Mouse (Mus musculus) liver, embryonic 14.5 days (tissue): ENCODE data around the gene Tmem38b. TPM values are rescaled to one million over a fixed set of nuclear protein-coding genes. Genes with fewer than 3 reads are reported as not detected.

ENCODE experiments used
- ATAC-seq: fragments of 200-750 bp; cut with Nextera tagmentation; 2 replicates; pipeline ENCODE4 v1.8.0; 2017; ENCODE audit warnings: moderate number of reproducible peaks, mild to moderate bottlenecking, moderate library complexity; ENCODE audit not compliant: insufficient read depth
- DNase-seq, 3 experiments: peaks; one replicate each; pipeline ENCODE4 v3.0.0-alpha.2; 2012 to 2013; ENCODE audit warnings: low read depth in 3 of 3, low spot score in 3 of 3
- H3K27ac ChIP-seq: fragments of 300-500 bp; sonication (generic); 2 replicates; pipeline ENCODE4 v1.5.1; 2014; ENCODE audit warnings: moderate library complexity, mild to moderate bottlenecking, control low read depth, inconsistent platforms
- H3K27me3 ChIP-seq: fragments of 300-500 bp; sonication (generic); 2 replicates; pipeline ENCODE4 v1.6.1; 2014; ENCODE audit warnings: mild to moderate bottlenecking, low read length, moderate library complexity; ENCODE audit not compliant: control insufficient read depth, insufficient read depth
- H3K36me3 ChIP-seq: fragments of 300-500 bp; sonication (generic); replicated peaks from 2 replicates; pipeline ENCODE4 v1.6.1; 2014; ENCODE audit warnings: low read depth; ENCODE audit not compliant: control insufficient read depth, insufficient read depth
- H3K4me1 ChIP-seq, 2 experiments: fragments of 200-500 bp in 1 of 2; fragments of 300-500 bp in 1 of 2; sonication (generic) in 1 of 2; replicated peaks; 2 replicates each; pipeline ENCODE4 v1.6.1; 2012 to 2014; ENCODE audit warnings: antibody characterized with exemption in 1 of 2, inconsistent platforms in 1 of 2, low read length in 1 of 2; ENCODE audit not compliant: control insufficient read depth in 2 of 2, insufficient read depth in 2 of 2
- H3K4me2 ChIP-seq: fragments of 300-500 bp; sonication (generic); 2 replicates; pipeline ENCODE4 v1.6.1; 2014; ENCODE audit warnings: low read depth, mild to moderate bottlenecking, control low read depth, moderate library complexity
- H3K4me3 ChIP-seq, 2 experiments: fragments of 200-500 bp in 1 of 2; fragments of 300-500 bp in 1 of 2; sonication (generic) in 1 of 2; 2 replicates each; pipeline ENCODE4 v1.5.1; 2012 to 2014; ENCODE audit warnings: low read depth in 2 of 2, low read length in 2 of 2, mild to moderate bottlenecking in 2 of 2, control low read depth in 1 of 2, inconsistent platforms in 1 of 2, moderate library complexity in 1 of 2; ENCODE audit not compliant: insufficient read depth in 1 of 2
- H3K9ac ChIP-seq: fragments of 300-500 bp; sonication (generic); replicated peaks from 2 replicates; pipeline ENCODE4 v1.6.1; 2014; ENCODE audit warnings: mild to moderate bottlenecking, control low read depth, moderate library complexity
- H3K9me3 ChIP-seq: fragments of 300-500 bp; sonication (generic); 2 replicates; pipeline ENCODE4 v1.6.1; 2016; ENCODE audit warnings: low read length, mixed read lengths; ENCODE audit not compliant: control insufficient read depth
- CTCF ChIP-seq: IDR thresholded peaks from 2 replicates; pipeline ENCODE4 v1.5.1; 2016; ENCODE audit warnings: antibody characterized with exemption, low read depth, control low read depth
- EP300 ChIP-seq: IDR thresholded peaks from 2 replicates; pipeline ENCODE4 v1.6.1; 2016; ENCODE audit warnings: antibody characterized with exemption, low read depth
- WGBS: fragments of 180-500 bp; shearing (Covaris S2); extraction: QIAGEN DNeasy Blood & Tissue Kit; methylation state at CpG from one replicate; pipeline ENCODE4 v1.1.7; 2014; ENCODE audit not compliant: insufficient replicate concordance; 5-methylcytosine and 5-hydroxymethylcytosine counted together
- polyA plus RNA-seq, 2 experiments: library from polyadenylated mRNA; depleted of rRNA in 1 of 2; stranded (reverse) in 1 of 2; unstranded in 1 of 2; fragments of >200 nt; fragmentation: Nextera tagmentation in 1 of 2; extraction: Ambion mirVana in 1 of 2; gene quantifications; 2 replicates each; pipeline versions ENCODE4 v1.2.1 to v1.2.3; 2012 to 2014

The Tmem38b gene
- polyA plus RNA-seq, 2 experiments = 2.1 to 3.8 TPM

GRCm38 (mm10) chr4:53896150-53896833 lies 70.4 kb downstream of the Tmem38b start:
- no peaks in the 10 kb centered on the region for H3K9me3 ChIP-seq
- H3K27me3 ChIP-seq = no peaks in the 10 kb centered on the region
- no peak for ATAC-seq
- TF ChIP-seq CTCF (no peak), EP300 (no peak)
- H3K27ac ChIP-seq = no peak overlapping the region
- H3K4me1 ChIP-seq = no peaks in the 10 kb centered on the region
- no peak overlapping the region for H3K4me2 ChIP-seq
- DNase-seq = no peak
- H3K36me3 ChIP-seq = no peaks in the 10 kb centered on the region
- H3K4me3 ChIP-seq = no peak overlapping the region
- H3K9ac ChIP-seq = no peak overlapping the region
- 52% methylated on average over 7 of the region's 7 CpGs for WGBS

GRCm38 (mm10) chr4:53900386-53900971 lies 74.6 kb downstream of the Tmem38b start:
- TF ChIP-seq CTCF = no peak
- no peak for TF ChIP-seq EP300
- no peak overlapping the region for H3K4me2 ChIP-seq
- 22% methylated on average over 6 of the region's 6 CpGs for WGBS
- no peaks in the 10 kb centered on the region for H3K9me3 ChIP-seq
- H3K36me3 ChIP-seq = no peaks in the 10 kb centered on the region
- no peaks in the 10 kb centered on the region for H3K27me3 ChIP-seq
- H3K9ac ChIP-seq = no peak overlapping the region
- H3K4me1 ChIP-seq = no peaks in the 10 kb centered on the region
- H3K27ac ChIP-seq = no peak overlapping the region
- no peak overlapping the region for H3K4me3 ChIP-seq
- no peak for ATAC-seq
- DNase-seq = no peak

- TF ChIP-seq CTCF = no peak
- no peak for TF ChIP-seq EP300
- 67% methylated on average over 7 of the region's 7 CpGs for WGBS
- no peaks in the 10 kb centered on the region for H3K4me1 ChIP-seq
- DNase-seq = no peak
- no peak overlapping the region for H3K9ac ChIP-seq
- H3K27ac ChIP-seq = no peak overlapping the region
- ATAC-seq = no peak
- H3K27me3 ChIP-seq = no peaks in the 10 kb centered on the region
- no peak overlapping the region for H3K4me3 ChIP-seq
- H3K9me3 ChIP-seq = no peaks in the 10 kb centered on the region
- H3K36me3 ChIP-seq = no peaks in the 10 kb centered on the region
- no peak overlapping the region for H3K4me2 ChIP-seq
These were observed 78.5 kb downstream of the Tmem38b start for GRCm38 (mm10) chr4:53904335-53904734.

GRCm38 (mm10) chr4:53905537-53905936 lies 79.7 kb downstream of the Tmem38b start:
- Histone ChIP-seq H3K36me3 (no peaks in the 10 kb centered on the region), H3K4me3 (no peak overlapping the region), H3K4me1 (no peaks in the 10 kb centered on the region), H3K27me3 (no peaks in the 10 kb centered on the region), H3K27ac (no peak overlapping the region), H3K9ac (no peak overlapping the region), H3K4me2 (no peak overlapping the region), H3K9me3 (no peaks in the 10 kb centered on the region)
- ATAC-seq (no peak), DNase-seq (no peak)
- no peak for TF ChIP-seq EP300
- TF ChIP-seq CTCF = peak; percentile 35; the same call in 1 of the 2 replicates
- WGBS = 29% methylated on average over 6 of the region's 6 CpGs

- TF ChIP-seq CTCF (no peak), EP300 (no peak)
- ATAC-seq (no peak), DNase-seq (no peak)
- Histone ChIP-seq H3K4me1 (no peaks in the 10 kb centered on the region), H3K36me3 (no peaks in the 10 kb centered on the region), H3K4me3 (no peak overlapping the region), H3K9ac (no peak overlapping the region), H3K27me3 (no peaks in the 10 kb centered on the region), H3K4me2 (no peak overlapping the region), H3K9me3 (no peaks in the 10 kb centered on the region), H3K27ac (no peak overlapping the region)
- WGBS = 68% methylated on average over 3 of the region's 3 CpGs
These were observed 81.2 kb downstream of the Tmem38b start for GRCm38 (mm10) chr4:53907071-53907470.

Other genes starting within 250 kb of the Tmem38b start
- 0.45 and 0.47 TPM in 2 replicates for gene Fsd1l, start 194.6 kb upstream of the Tmem38b start, polyA plus RNA-seq (2012; rRNA removed)
- gene Fsd1l, start 194.6 kb upstream of the Tmem38b start, polyA plus RNA-seq (2014; fragmentation: Nextera tagmentation; extraction: Ambion mirVana) = 0.53 and 1.2 TPM in 2 replicates
- gene Fktn, start 112.0 kb upstream of the Tmem38b start, polyA plus RNA-seq (2012; rRNA removed) = 1.5 and 2.0 TPM in 2 replicates
- 2.3 and 2.5 TPM in 2 replicates for gene Fktn, start 112.0 kb upstream of the Tmem38b start, polyA plus RNA-seq (2014; fragmentation: Nextera tagmentation; extraction: Ambion mirVana)
- gene Tal2, start 46.3 kb upstream of the Tmem38b start, polyA plus RNA-seq (2012; rRNA removed) = 0.01 TPM in 1 of 2 replicates, not detected in the other
- gene Tal2, start 46.3 kb upstream of the Tmem38b start, polyA plus RNA-seq (2014; fragmentation: Nextera tagmentation; extraction: Ambion mirVana) = not detected in 2 replicates